Mouse (Mus musculus): Measurements from ENCODE around the gene Pdgfb. TPM values are rescaled to one million over a fixed set of nuclear protein-coding genes. Genes with fewer than 3 reads are reported as not detected.

Gene Pdgfb
- polyA plus RNA-seq, 1 experiment from 2014 or later, result 7.2 TPM

DNA sequence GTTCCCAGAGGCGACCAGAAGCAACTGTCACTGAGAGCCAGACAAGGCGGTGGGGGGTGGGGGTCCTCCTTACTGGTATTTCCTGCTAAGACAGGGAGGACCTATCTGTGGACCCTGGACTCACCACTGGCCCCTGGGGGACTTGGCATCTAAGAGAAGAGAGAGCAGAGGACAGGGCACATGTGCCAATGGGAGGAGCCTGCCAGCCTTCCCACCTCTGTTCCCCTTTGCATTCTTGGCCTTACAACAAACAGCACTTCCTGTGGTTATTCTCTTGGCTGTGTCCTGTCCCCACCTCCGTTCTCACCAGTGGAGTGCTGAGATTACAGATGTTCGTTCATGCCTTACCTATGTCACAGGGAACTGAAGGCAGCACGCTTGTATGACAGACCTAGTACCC, 14.1 kb upstream of the Pdgfb start:
- H3K9ac ChIP-seq, result no peak overlapping the region
- H3K4me1 ChIP-seq (replicated peaks), result peaks cover 15% of the 10 kb centered on the region
- WGBS, result 63% methylated on average over 5 of the region's 5 CpGs
- no peaks in the 10 kb centered on the region for H3K27me3 ChIP-seq (replicated peaks)
- H3K27ac ChIP-seq, result no peak overlapping the region
- no peak overlapping the region for H3K4me2 ChIP-seq (replicated peaks)
- no peak overlapping the region for H3K4me3 ChIP-seq (replicated peaks)
- H3K9me3 ChIP-seq, result no peaks in the 10 kb centered on the region
- no peaks in the 10 kb centered on the region for H3K36me3 ChIP-seq
- ATAC-seq, result no peak

- Histone ChIP-seq H3K27ac (no peak overlapping the region), H3K27me3 (replicated peaks) (no peaks in the 10 kb centered on the region), H3K36me3 (no peaks in the 10 kb centered on the region), H3K9ac (no peak overlapping the region), H3K4me2 (replicated peaks) (no peak overlapping the region), H3K4me1 (replicated peaks) (peaks cover 15% of the 10 kb centered on the region), H3K4me3 (replicated peaks) (no peak overlapping the region), H3K9me3 (no peaks in the 10 kb centered on the region)
- 73% methylated on average over 14 of the region's 14 CpGs for WGBS
- ATAC-seq, result no peak
These were observed 12.0 kb upstream of the Pdgfb start for GRCm38 (mm10) chr15:80026689-80027353.

GRCm38 (mm10) chr15:80026061-80026460, 11.3 kb upstream of the Pdgfb start:
- no peak overlapping the region for H3K27ac ChIP-seq
- no peak for ATAC-seq
- WGBS, result 78% methylated on average over 5 of the region's 5 CpGs

DNA sequence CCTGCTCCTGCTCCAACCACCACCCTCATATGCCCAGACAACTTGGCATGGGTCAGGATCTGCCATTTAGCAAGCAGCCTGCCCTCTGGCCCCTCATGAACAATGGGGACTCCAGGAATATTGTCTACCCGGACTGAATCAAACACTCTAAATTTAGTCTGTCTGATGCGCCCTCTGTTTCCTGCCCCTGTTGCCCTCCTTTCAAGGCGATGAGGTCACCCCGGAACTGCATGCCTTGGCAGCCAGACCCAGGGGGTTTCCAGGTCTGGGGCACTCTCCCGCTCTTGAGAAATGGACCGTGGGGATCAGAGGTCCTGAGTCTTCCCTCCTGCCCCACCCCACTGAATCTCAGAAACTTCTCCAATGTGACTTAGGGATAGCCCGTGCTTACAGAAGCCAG, 10.8 kb upstream of the Pdgfb start:
- ATAC-seq, result no peak
- Histone ChIP-seq H3K9ac (no peak overlapping the region), H3K27ac (no peak overlapping the region), H3K9me3 (no peaks in the 10 kb centered on the region), H3K27me3 (replicated peaks) (no peaks in the 10 kb centered on the region), H3K4me2 (replicated peaks) (no peak overlapping the region), H3K36me3 (no peaks in the 10 kb centered on the region), H3K4me3 (replicated peaks) (no peak overlapping the region), H3K4me1 (replicated peaks) (peaks cover 15% of the 10 kb centered on the region)
- 62% methylated on average over 7 of the region's 7 CpGs for WGBS

More at GRCm38 (mm10) chr15:80026061-80026460, 11.3 kb upstream of the Pdgfb start:
- Histone ChIP-seq H3K4me2 (replicated peaks) (no peak overlapping the region), H3K27me3 (replicated peaks) (no peaks in the 10 kb centered on the region), H3K36me3 (no peaks in the 10 kb centered on the region), H3K4me1 (replicated peaks) (peaks cover 15% of the 10 kb centered on the region), H3K4me3 (replicated peaks) (no peak overlapping the region), H3K9me3 (no peaks in the 10 kb centered on the region), H3K9ac (no peak overlapping the region)

- 41% methylated on average over 11 of the region's 11 CpGs for WGBS
- peaks cover 15% of the 10 kb centered on the region for H3K4me1 ChIP-seq (replicated peaks)
- H3K36me3 ChIP-seq, result no peaks in the 10 kb centered on the region
- no peak overlapping the region for H3K27ac ChIP-seq
- H3K27me3 ChIP-seq (replicated peaks), result no peaks in the 10 kb centered on the region
- peak; percentile 32; the same call in 1 of the 2 replicates for ATAC-seq
- no peaks in the 10 kb centered on the region for H3K9me3 ChIP-seq
- no peak overlapping the region for H3K4me2 ChIP-seq (replicated peaks)
- no peak overlapping the region for H3K4me3 ChIP-seq (replicated peaks)
- no peak overlapping the region; the same call in 1 of the 2 replicates for H3K9ac ChIP-seq
These were observed 9.8 kb upstream of the Pdgfb start for GRCm38 (mm10) chr15:80024331-80025313.

DNA sequence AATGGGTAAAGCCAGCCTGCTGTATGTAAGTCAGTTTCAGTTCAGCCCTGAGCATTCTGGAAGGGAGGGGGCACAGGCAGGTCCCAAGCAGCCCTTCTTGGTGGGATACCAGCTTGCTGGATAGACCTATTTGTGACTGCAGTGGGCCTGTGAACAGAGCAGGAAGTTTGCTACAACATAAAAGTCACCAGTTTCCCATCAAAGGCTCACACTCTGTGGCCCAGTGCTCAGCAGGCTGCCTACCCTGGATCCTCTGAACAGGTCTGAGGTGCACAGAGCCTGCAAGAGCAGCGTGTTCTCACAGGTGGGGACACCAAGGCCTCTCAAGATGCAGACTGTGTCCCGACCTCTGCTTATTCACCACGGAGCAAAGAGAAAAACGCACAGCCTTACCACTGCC, 5.7 kb upstream of the Pdgfb start:
- WGBS, result 62% methylated on average over 4 of the region's 4 CpGs
- no peaks in the 10 kb centered on the region for H3K36me3 ChIP-seq
- ATAC-seq, result no peak
- no peak overlapping the region for H3K4me3 ChIP-seq (replicated peaks)
- no peak overlapping the region for H3K4me2 ChIP-seq (replicated peaks)
- H3K9ac ChIP-seq, result no peak overlapping the region
- no peak overlapping the region for H3K27ac ChIP-seq
- H3K27me3 ChIP-seq (replicated peaks), result peaks cover 10% of the 10 kb centered on the region
- peaks cover 13% of the 10 kb centered on the region for H3K4me1 ChIP-seq (replicated peaks)
- no peaks in the 10 kb centered on the region for H3K9me3 ChIP-seq

- no peak overlapping the region for H3K9ac ChIP-seq
- H3K9me3 ChIP-seq, result no peaks in the 10 kb centered on the region
- no peak overlapping the region for H3K27ac ChIP-seq
- H3K4me2 ChIP-seq (replicated peaks), result no peak overlapping the region
- H3K4me1 ChIP-seq (replicated peaks), result peaks cover 9% of the 10 kb centered on the region
- no peak overlapping the region for H3K4me3 ChIP-seq (replicated peaks)
- ATAC-seq, result no peak
- 36% methylated on average over 4 of the region's 4 CpGs for WGBS
- H3K27me3 ChIP-seq (replicated peaks), result peaks cover 19% of the 10 kb centered on the region
- no peaks in the 10 kb centered on the region for H3K36me3 ChIP-seq
These were observed 4.8 kb upstream of the Pdgfb start for GRCm38 (mm10) chr15:80019625-80020024.

DNA sequence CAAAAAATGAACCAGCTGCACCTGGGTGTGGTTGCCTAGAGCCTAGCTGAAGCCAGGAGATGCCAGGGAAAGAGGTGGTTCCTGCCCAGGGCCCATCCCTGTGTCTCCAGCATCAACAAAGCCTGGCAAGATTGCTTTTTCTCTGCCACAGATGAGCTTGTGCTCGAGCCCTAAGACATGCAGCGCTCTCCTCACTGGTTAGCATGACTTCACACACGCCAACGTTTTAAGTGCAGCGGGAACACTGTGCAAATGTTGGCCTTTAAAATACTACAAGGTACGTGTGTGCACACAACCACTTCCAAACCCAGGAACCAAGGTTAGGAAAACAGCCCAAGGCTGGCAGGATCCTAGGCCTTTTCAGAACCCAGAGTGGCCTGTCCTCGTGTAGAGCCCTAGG, 4.4 kb upstream of the Pdgfb start:
- peaks cover 9% of the 10 kb centered on the region for H3K4me1 ChIP-seq (replicated peaks)
- ATAC-seq, result no peak

GRCm38 (mm10) chr15:80016563-80017301, 2.0 kb upstream of the Pdgfb start:
- ATAC-seq, result no peak
- Histone ChIP-seq H3K9ac (no peak overlapping the region), H3K27me3 (replicated peaks) (peaks cover 45% of the 10 kb centered on the region), H3K4me1 (replicated peaks) (peaks cover 30% of the 10 kb centered on the region), H3K27ac (no peak overlapping the region), H3K9me3 (no peaks in the 10 kb centered on the region), H3K4me3 (replicated peaks) (no peak overlapping the region), H3K36me3 (no peaks in the 10 kb centered on the region), H3K4me2 (replicated peaks) (no peak overlapping the region)
- WGBS, result 81% methylated on average over 9 of the region's 9 CpGs

More for the DNA sequence above, 4.4 kb upstream of the Pdgfb start:
- no peak overlapping the region for H3K4me2 ChIP-seq (replicated peaks)
- WGBS, result 74% methylated on average over 7 of the region's 7 CpGs
- no peaks in the 10 kb centered on the region for H3K36me3 ChIP-seq
- H3K9me3 ChIP-seq, result no peaks in the 10 kb centered on the region
- no peak overlapping the region for H3K4me3 ChIP-seq (replicated peaks)
- H3K27ac ChIP-seq, result no peak overlapping the region
- H3K27me3 ChIP-seq (replicated peaks), result peaks cover 22% of the 10 kb centered on the region
- H3K9ac ChIP-seq, result no peak overlapping the region

GRCm38 (mm10) chr15:80015211-80015952, 605 bp upstream of the Pdgfb start:
- Histone ChIP-seq H3K9ac (peak overlapping the region; percentile 79; the same call in 1 of the 2 replicates), H3K4me2 (replicated peaks) (peak overlapping the region; percentile 92), H3K36me3 (no peaks in the 10 kb centered on the region), H3K27me3 (replicated peaks) (peaks cover 52% of the 10 kb centered on the region), H3K4me3 (replicated peaks) (peak overlapping the region; percentile 68), H3K4me1 (replicated peaks) (peaks cover 38% of the 10 kb centered on the region), H3K27ac (peak overlapping the region; percentile 93; the same call in 1 of the 2 replicates), H3K9me3 (no peaks in the 10 kb centered on the region)
- 72% methylated on average over 7 of the region's 7 CpGs for WGBS
- no peak for ATAC-seq

- Histone ChIP-seq H3K9ac (peak overlapping the region; percentile 79), H3K27me3 (replicated peaks) (peaks cover 52% of the 10 kb centered on the region)
These were observed 801 bp downstream of the Pdgfb start for GRCm38 (mm10) chr15:80014031-80014320.

More at GRCm38 (mm10) chr15:80014031-80014320, 801 bp downstream of the Pdgfb start:
- peak overlapping the region; percentile 68 for H3K4me3 ChIP-seq (replicated peaks)
- H3K4me1 ChIP-seq (replicated peaks), result peaks cover 45% of the 10 kb centered on the region
- WGBS, result 0% methylated on average over 37 of the region's 37 CpGs
- H3K36me3 ChIP-seq, result no peaks in the 10 kb centered on the region
- H3K9me3 ChIP-seq, result no peaks in the 10 kb centered on the region
- peak overlapping the region; percentile 93 for H3K27ac ChIP-seq
- ATAC-seq, result no peak
- H3K4me2 ChIP-seq (replicated peaks), result peak overlapping the region; percentile 92

Measured in intestine, embryonic 15.5 days (tissue).